Mouse (Mus musculus): ENCODE results near the gene E130218I03Rik.
"Not testable (repeated sequence)": the region's sequence is repeated elsewhere in the genome, so short reads cannot be mapped to it uniquely, and the experiment has no call there.

Gene E130218I03Rik

DNA sequence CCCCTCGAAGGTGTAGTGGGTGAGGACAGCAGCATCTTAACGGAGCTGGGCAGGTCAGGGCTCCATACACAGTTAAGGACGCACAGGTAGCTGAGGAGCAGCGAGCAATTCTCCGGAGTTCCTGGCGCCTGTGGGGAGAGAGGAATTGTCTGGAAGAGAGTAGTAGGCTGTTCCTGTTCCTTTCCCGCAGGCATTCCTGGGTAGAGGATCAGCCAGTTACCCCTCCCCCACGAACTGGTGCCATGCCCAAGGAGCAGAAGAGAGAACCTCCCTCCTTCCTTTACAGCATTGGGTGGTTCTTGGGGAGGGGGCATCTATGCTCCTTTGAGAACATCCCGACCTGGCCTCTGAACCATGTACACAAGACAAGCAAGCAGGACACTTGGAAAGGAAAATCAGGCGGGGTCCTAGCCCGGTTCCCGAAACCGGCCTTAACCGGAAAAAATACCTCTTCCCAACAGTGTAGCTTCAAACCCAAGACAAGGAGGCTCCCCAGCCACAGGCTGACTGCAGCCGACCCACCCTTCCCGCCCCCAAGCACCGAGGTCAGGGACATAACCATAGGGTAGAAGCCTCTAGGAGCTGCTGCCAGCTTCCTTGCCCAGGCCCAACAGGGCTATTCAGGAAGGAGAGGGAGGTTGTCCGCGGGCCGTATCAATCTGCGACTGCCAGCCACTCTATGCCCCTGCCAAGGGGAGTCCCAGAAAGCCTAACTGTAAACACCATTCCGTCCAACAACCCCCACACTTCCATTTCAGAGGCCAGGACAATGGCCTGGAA is 8.9 kb downstream of the E130218I03Rik start:
- no peak for DNase-seq (ENCODE audit: low spot score)

DNA sequence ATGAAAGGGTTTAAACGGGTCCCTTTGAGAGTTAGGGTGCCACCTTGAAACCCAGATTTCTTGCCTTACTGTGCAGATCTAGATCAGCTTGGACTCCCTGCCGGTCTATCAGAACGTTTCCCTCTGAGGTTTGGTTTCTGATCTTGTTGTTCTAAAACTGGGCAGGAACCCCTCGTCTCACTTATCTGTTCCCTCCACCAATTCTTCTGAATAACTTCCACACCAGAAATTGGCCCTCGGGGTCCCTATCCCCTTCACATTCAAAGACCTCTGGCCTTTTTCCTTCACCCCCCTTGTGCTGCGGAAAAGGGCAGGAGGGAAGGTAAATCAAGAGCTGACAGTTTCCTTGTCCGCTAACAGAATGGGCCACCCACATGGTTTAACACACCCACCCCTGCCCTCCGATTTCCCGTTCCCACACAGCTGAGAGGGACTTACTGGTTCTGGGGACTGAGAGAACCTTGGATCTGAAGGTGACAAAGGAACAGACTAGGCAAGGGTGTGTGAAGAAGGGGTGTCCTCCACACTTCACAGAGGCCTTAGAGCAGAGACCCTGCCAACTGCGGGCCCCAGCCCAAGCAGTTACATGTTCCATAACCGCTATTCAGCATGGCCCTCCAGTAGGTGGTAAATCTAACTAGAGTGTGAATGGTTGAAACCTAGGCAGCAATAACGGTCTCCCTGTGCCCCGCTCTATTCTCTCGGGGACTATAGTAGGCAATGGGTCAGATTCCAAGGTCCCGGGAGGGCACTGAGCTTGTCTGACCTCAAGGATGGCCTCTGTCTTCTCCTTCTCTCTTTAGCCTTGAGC is 9.7 kb downstream of the E130218I03Rik start:
- no peak for DNase-seq (ENCODE audit: low spot score)

DNA sequence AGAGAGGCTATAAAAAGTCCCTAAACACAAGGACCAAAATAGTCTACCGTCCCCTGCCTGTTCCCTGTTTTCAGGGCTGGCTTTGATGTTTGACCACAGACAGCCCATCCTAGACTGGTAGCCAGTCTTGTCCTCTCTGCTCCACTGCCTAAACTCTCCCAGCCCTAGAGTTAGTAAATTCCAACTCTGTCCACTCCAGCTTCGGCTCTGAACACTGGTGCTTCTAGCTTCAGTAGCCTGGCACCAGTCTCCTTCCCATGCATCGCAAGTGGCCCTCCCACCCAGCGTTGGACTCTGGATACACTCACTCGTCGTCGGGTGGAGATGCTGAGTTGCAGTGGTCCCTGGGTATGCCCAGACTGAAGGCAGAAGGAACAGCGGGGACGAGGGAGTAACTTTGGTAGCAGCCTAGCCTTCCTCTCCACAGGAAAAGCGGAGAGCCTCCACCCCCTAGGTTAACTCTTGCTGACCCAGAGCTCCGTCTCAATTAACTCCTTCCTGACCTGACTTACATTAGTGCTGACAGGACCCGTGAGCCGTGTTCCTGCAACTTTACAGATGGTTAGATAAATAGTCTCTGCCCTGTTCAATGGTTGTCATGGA is 10.4 kb downstream of the E130218I03Rik start, which contains the start of gene Grrp1:
Gene Grrp1, minus strand, starts transcription at position 385 of the 603 bp plus-strand sequence.
- DNase-seq (ENCODE audit: low spot score) = no peak

DNA sequence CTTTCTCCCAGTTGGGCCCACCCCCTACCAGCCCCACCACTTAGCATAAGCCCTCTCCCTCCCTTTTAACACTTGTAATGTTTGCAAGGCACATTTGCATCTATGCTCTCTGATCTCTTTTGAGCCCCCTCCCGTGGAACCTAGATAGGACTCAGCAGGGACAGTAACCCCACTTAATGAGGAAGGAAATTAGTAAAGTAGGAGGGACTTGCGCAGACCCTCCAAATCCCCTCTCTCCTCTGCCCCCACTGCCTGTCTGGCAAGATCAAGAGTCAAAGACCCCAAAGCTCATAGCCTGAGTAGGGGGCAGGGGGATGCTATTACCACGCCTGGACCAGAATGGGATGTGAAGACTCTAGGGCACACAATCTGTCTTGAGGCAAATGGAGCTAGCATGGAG is 11.4 kb downstream of the E130218I03Rik start:
- DNase-seq (ENCODE audit: low spot score) = no peak

DNA sequence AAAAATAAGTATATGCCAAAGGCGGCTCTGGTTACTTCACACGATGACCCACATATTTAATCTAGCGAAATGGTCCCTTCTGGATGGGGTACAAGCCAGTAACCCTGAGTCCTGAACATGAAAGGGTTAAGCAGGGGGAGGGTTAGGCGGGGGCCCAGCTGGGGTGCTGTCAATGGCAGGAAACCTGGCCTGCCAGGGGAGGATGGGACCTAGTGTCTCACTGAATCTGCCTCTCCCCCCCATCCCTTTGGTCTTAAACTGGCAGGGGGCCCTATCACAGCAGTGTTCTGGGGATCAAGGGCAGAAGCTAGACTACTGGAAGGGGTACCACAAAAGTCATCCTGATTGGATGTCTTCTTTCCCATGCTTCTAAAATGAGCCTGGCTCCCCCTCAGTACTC is 12.4 kb downstream of the E130218I03Rik start:
- DNase-seq (ENCODE audit: low spot score) = no peak

DNA sequence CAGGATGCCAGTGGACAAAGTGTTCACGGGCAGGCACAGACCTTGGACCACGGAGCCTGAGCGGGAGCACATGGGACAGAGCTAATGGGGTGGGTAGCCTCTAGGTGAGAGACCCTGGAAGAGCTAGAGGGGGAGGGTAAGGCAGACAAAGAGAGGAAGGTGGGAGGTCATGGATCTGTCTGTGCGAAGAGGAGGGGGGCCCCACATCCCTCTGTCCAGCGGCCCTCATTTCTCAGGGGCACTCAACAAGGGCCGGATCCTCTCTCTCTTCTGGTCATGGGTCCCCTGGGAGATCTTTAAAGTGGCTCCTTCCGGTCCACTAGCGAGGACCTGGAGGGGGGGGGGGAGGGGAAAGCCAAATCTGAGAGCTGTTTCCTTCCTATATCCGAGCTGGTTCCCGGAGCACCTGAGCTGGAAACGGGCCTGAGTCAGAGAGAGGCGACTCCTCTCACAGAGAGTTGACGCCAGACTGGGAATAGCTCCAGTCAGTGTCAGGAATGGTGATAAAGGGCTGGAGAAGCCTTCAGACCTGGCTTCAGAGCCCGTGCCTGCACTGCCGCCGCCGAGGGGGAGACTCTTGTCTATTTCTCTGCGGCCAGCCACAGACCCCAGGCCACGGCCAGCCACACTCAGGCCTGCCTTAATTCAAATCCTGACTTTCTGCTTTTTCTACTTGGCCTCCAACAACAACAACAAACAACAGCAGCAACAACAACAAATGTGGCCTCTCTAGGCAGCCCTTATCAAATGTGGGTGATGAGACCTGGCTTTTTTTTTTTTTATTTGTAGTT is 13.1 kb downstream of the E130218I03Rik start:
- no peak for DNase-seq (ENCODE audit: low spot score)

DNA sequence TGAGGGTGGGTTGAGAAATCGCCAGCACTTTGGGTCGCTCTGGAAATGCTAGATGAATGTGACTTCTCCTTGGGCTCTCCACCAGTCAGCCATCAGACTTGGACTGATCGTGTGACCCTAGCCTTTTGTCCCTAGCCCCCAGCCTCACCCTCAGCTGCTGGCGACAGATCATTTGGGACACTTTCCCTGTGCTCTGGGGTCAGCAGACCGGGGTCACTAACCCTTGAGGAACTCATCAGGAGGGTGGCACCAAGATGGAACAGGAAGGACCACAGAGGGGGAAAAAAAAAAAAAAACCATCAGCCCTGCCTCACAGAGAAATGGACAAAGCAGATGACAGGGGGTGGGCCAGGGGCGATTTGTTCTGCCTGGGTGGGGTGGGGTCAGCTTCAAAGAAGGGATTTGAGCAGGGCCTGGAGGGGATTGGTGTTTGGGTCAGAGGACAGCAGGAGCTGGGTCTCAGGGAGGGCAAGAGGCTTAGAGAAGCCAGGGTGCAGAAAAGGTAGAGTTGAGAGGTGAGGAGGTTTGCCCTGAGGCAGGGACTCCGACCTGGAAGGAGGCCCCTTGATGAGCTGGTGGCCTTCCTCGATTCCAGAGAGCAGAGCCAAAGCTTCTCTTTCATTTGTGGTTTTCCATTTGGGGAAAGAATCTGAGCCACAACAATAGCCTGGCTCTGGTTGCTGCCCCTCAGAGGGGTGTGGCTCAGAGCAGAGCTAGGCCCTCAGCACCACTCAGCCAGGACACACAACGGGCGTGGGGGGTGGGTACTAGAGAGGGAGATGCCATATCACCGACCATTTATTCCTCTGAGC is 13.9 kb downstream of the E130218I03Rik start:
- DNase-seq (ENCODE audit: low spot score) = no peak

DNA sequence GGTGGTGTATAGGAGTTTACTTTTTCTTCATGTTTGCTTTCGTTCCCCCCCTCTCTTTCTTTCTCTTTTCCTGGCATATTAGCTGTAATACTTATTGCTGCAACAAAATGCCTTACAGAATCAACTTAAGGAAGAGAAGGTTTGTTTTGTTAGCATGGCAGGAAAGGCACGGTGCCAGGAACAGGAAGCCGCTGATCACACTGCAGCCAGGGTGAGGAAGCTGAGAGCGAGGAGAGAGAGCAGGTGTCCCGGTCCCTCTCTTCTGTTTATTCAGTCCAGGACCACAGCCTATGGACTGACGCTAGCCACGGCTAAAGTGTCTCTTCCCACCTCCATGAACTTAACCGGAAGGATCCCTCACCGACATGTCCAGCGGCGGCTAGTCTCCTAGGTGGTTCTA is 14.9 kb downstream of the E130218I03Rik start:
- no peak for DNase-seq (ENCODE audit: low spot score)

DNA sequence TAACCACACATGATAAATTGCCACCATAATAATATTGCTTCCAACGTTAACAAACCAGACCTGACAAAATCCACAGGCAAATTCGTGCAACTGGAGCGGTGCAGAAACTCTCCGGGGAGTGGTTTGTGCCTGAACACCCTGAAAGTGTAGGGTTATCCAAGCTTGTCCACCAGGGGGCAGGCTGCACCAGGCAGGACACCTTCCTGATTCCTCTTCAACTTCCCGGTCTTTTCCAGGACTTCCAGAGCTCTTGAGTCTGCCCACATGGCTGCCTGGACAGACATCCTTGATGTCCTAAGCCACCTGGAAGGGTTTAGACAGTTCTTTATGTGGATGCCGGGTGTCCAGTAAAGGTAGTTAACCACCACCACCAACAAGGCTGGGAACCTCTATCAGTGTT is 19.7 kb downstream of the E130218I03Rik start:
- peak; percentile 71 for DNase-seq (ENCODE audit: low spot score)

DNA sequence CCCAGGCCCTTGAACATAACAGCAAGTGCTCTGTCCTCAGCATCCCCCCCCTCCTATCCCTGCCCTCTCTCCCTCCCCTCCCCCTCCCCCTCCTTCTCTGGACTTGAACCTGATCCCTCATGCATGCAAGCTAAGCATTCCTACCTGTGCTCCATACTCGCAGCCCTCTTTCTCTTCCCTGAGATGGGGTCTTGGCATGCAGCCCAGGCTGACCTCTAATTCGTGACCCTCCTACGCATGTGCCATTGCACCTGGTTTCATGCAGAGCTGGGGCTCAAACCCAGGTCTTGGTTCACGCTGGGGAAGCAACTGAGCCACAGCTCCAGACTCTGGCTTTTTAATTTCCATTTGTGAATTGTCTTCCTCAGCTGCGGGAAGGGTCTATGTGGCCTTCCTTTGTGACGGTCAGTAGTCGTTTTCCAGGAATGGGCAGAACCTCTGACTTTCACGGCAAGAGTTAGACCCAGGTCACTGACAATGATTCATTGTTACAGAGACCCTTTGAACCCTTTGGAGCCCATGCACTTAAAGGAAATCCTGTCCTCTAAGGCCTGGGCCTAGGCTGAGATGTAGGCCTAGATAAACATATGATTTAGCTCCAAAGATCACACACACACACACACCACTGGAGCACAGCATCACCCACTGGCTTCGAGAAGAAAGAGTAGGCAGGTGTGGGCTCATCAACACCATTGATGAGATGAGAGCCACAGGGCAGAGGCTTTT is 22.6 kb downstream of the E130218I03Rik start:
- no peak for DNase-seq (ENCODE audit: low spot score)

DNA sequence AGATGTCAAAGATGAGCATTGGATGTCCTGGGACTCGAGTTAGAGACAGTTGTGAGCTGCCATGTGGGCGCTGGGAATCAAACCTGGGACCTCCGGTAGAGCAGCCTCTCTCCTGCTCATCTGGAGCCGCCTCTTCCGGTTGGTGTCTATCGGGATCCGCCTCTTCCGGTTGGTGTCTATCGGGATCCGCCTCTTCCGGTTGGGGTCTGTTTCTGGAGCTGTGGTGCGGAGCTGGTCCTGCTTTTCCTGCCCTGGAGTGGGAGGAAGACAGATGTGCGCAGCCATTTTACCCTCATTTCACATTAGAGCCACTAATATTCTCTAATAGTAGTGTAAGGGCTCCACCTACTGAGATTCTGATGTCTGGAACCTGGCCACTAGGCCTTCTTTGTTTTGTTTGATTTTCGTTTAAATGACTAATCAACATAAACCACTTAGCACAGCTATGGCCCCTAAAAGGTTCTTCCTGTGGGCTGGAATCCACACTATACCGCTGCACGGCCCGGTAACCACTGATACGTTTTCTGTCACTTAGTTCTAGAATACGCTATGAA is 24.7 kb downstream of the E130218I03Rik start:
- no peak for DNase-seq (ENCODE audit: low spot score)

DNA sequence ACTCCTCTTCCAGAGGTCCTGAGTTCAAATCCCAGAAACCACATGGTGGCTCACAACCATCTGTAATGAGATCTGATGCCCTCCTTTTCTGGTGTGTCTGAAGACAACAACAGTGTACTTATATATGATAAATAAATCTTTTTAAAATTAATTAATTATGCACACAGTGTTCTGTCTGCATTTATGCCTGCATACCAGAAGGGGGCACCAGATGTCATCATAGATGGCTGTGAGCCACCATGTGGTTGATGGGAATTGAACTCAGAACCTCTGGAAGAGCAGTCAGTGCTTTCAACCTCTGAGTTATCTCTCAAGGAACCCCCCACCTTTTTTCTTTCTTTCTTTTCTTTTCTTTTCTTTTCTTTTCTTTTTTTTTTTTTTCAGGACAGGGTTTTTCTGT is 26.2 kb downstream of the E130218I03Rik start:
- not testable (repeated sequence) for DNase-seq (ENCODE audit: low spot score)

DNA sequence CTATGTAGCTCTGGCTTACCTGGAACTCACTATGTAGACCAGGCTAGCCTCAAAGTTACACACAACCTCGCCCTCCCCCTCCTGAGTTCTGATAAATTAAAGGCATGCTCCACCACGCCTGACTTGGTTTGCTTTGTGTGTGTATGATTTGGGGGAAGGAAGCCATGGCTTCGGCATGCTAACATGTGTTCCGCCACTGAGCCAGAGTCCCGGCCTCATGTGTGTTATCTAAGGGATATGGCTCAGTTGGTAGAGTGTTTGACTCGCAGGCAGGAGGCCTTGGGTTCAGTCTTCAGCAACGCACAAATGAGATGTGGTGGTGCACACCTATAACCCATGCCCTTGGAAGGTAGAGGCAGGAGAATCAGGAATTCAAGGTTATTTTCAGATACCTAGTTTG is 28.5 kb downstream of the E130218I03Rik start:
- no peak for DNase-seq (ENCODE audit: low spot score)

DNA sequence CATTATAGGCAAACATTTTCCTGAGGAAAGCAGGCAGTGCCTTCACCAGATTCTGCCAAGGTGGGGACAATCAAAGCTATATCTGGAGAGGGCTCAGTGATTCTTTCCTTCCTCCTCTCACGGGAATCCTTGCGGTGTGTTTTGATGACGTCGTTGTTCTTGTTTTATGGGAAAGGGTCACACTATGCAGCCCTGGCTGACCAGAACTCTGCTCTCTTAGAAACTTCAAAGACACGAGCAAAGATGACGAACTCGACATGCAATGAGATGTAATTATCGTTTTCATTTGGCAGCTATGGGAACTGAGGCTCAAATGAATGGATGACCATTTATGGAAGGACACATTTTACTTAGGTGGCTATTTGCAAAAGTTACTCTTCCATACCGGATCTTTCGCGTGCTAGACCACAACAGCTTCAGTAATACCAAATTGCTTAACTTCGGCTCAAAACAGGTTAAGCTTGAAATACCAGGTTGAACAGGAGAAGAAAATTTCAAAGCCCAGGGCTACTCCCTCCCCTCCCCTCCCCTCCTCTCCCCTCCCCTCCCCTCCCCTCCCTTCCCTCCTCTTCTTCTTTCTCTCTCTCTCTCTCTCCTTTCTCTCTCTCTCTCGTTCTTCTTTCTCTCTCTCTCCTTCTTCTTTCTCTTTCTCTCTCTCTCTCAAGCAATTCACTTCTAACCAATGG is 29.4 kb downstream of the E130218I03Rik start:
- no peak for DNase-seq (ENCODE audit: low spot score)

DNA sequence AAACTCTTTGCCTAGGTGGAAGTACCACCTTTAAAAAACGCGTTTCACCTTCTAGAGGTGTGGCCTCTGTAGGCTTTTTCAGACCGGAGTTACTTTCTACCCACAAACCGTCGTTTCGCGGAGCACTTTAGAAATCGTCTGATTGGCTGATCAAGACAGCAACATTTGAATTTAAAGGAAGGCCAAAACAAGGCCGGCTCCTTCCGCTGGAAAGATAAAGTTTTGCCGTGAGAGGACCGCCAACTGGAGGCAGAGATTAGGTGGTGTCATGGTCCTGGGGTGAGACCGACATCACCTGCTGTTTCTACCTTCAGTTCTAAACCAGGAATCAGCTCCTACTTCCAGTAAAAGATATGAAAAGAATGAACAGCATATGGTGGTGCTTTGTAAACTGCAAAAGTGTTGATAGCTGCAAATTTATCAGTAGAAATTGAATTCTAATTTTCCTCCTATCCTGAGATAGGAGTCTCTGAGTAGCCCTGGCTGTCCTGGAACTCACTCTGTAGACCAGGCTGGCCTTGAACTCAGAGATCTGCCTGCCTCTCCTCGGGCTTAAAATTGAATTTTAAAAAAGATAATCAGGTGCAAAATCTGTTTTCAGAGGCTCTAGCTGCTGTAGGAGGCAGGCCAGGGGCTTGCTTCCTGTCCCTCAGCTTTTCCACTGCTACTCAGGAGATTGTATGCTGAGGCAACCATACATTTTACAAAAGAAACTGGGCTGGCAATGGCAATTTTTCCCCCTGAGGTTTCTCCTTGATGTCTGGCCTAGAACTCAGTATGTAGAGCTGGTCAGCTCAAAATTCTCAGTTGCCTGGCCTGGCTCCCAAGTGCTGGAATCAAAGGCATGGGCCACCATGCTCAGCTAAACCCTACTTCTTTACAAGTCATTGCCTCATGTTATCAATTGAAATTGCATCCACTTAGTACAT is 30.2 kb downstream of the E130218I03Rik start:
- peak; percentile 63 for DNase-seq (ENCODE audit: low spot score)

DNA sequence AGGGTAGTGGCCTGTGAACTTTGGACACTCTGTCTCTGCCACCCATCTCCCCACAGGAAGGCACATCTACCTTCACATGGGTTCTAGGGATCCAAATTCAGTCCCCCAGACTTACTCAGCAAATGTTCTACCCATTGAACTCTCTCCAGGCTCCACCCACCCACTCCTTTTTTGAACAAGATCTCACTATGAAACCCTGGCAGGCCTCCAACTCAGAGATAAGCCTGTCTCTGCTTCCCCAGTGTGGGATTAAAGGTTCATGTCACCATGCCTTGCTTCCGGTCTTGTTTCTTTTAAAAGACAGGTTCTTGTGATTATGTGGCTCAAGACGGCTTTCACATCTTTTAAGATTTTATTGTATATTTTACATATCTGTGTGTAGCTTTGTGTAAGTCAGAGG is 41.5 kb downstream of the E130218I03Rik start:
- no peak for DNase-seq (ENCODE audit: low spot score)

DNA sequence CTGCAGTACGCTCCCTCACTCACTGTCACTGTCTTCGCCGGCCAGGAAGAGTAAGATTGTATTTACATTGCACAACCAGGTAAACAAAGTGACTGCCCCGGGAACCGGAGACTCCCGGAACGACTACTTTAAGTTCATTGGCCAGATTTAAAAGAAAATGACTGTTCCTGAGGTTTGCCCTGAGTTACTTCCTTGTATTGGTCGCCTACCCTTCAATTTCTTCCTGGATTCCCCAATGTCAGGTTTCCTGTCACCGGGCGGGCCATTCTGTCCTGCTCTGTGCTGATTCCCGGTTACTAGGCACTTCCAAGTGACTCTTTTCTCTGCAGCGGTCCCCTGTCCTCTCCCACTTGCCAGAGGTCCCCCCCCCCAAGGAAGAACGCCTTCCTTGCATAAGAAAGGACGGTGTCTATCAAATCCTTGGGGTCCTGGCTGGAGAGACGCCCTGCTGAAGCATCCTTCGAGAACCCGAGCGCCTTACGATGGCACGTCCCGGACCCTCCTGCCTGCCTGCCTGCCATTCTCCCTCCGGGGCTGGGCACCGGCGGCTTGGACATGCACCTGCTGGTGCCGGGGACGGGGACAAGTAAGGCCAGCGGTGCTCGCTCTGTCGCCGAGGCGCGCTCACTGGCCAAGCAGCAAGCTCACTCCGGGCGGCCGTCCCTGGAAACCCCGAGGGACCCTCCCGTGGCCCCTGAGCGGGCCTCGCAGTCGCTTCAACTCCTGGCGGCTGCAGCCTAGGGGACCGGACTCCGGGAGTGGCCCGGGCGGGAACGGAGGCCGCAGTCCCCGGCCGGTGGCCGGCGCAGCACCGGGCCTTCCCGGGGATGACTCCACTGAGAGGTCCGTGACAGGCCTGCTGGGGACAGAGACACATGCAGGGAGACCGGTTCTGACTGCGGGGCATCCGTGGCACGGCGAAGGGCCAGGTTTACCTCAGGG is 43.0 kb downstream of the E130218I03Rik start:
- no peak for DNase-seq (ENCODE audit: low spot score)

All from lung, postnatal 25 days (tissue).